Comparison of ENCODE assay signal across 8 mouse cellular contexts in genomic region chr4:81727735-81728581, GRCm38 (mm10).
DNase-seq lines count a peak whose midpoint lies in the region; ATAC-seq and TF ChIP-seq lines count a peak whose summit lies in the region.

No protein-coding gene starts in this region.

- H3K9me3 ChIP-seq in intestine, embryonic 16.5 days (ENCODE audit: control insufficient read depth, low read length): no peaks in the 10 kb centered on the region
- no peaks in the 10 kb centered on the region for H3K9me3 ChIP-seq in intestine, postnatal 0 days (ENCODE audit: control insufficient read depth)
- no peaks in the 10 kb centered on the region for H3K9me3 ChIP-seq in heart, embryonic 11.5 days (replicated peaks; ENCODE audit: control insufficient read depth, low read length)
- no peaks in the 10 kb centered on the region for H3K9me3 ChIP-seq in midbrain, embryonic 12.5 days

- H3K27me3 ChIP-seq in intestine, embryonic 16.5 days (replicated peaks; ENCODE audit: control insufficient read depth, insufficient read depth, low read length): no peaks in the 10 kb centered on the region
- no peaks in the 10 kb centered on the region for H3K27me3 ChIP-seq in intestine, postnatal 0 days (replicated peaks; ENCODE audit: control insufficient read depth, insufficient read depth, low read length)
- no peaks in the 10 kb centered on the region for H3K27me3 ChIP-seq in heart, embryonic 11.5 days (ENCODE audit: control insufficient read depth, insufficient read depth, low read length)
- no peaks in the 10 kb centered on the region for H3K27me3 ChIP-seq in midbrain, embryonic 12.5 days

- peak overlapping the region; percentile 10 for H3K27ac ChIP-seq in intestine, embryonic 16.5 days (ENCODE audit: low read length)
- no peak overlapping the region for H3K27ac ChIP-seq in intestine, postnatal 0 days (ENCODE audit: low read depth, low read length)
- peak overlapping the region; percentile 35; the same call in 1 of the 2 replicates for H3K27ac ChIP-seq in heart, embryonic 11.5 days (ENCODE audit: low read depth, low read length)
- H3K27ac ChIP-seq in midbrain, embryonic 12.5 days (replicated peaks): peak overlapping the region; percentile 90

- no peaks in the 10 kb centered on the region for H3K36me3 ChIP-seq in intestine, embryonic 16.5 days (ENCODE audit: control insufficient read depth, insufficient read depth, low read length)
- no peaks in the 10 kb centered on the region for H3K36me3 ChIP-seq in intestine, postnatal 0 days (ENCODE audit: control insufficient read depth, insufficient read depth)
- no peaks in the 10 kb centered on the region for H3K36me3 ChIP-seq in heart, embryonic 11.5 days (ENCODE audit: control insufficient read depth, insufficient read depth, low read length)
- no peaks in the 10 kb centered on the region for H3K36me3 ChIP-seq in midbrain, embryonic 12.5 days

- H3K4me1 ChIP-seq in intestine, embryonic 16.5 days (ENCODE audit: control insufficient read depth, insufficient read depth, low read length): no peaks in the 10 kb centered on the region
- no peaks in the 10 kb centered on the region for H3K4me1 ChIP-seq in intestine, postnatal 0 days (replicated peaks; ENCODE audit: control insufficient read depth, insufficient read depth, low read length)
- peaks cover 12% of the 10 kb centered on the region for H3K4me1 ChIP-seq in heart, embryonic 11.5 days (ENCODE audit: control insufficient read depth, insufficient read depth, low read length)
- peaks cover 25% of the 10 kb centered on the region for H3K4me1 ChIP-seq in midbrain, embryonic 12.5 days

- DNase-seq in brain, embryonic 18.5 days (ENCODE audit: low read depth, low spot score): peak; percentile 36
- DNase-seq in ovary, postnatal 10 days (ENCODE audit: low spot score): no peak
- DNase-seq in urinary bladder, adult 18-20 months (ENCODE audit: low spot score in 2 of 2): no peak

- TF ChIP-seq CTCF in intestine, postnatal 0 days (IDR thresholded peaks at IDR 0.05; ENCODE audit: low read depth): no peak

- 58% methylated on average over 12 of the region's 12 CpGs for WGBS in intestine, embryonic 16.5 days
- 65% methylated on average over 12 of the region's 12 CpGs for WGBS in intestine, postnatal 0 days
- WGBS in heart, embryonic 11.5 days (ENCODE audit: insufficient replicate concordance): 46% methylated on average over 12 of the region's 12 CpGs
- whole genome bisulfite sequencing in midbrain, embryonic 12.5 days: 21% methylated on average over 12 of the region's 12 CpGs

- no peak overlapping the region for H3K9ac ChIP-seq in intestine, embryonic 16.5 days (ENCODE audit: low read depth, low read length)
- no peak overlapping the region for H3K9ac ChIP-seq in intestine, postnatal 0 days (ENCODE audit: low read depth, low read length)
- H3K9ac ChIP-seq in heart, embryonic 11.5 days (ENCODE audit: low read depth, low read length): no peak overlapping the region
- H3K9ac ChIP-seq in midbrain, embryonic 12.5 days (replicated peaks): no peak overlapping the region

- no peak overlapping the region for H3K4me2 ChIP-seq in intestine, embryonic 16.5 days (ENCODE audit: low read depth, low read length)
- no peak overlapping the region for H3K4me2 ChIP-seq in intestine, postnatal 0 days (replicated peaks; ENCODE audit: low read depth)
- no peak overlapping the region for H3K4me2 ChIP-seq in heart, embryonic 11.5 days
- H3K4me2 ChIP-seq in midbrain, embryonic 12.5 days (replicated peaks): peak overlapping the region; percentile 32

- ATAC-seq in intestine, embryonic 16.5 days: 0 out of 2 replicates have a peak, but pooled peaks have one; percentile 58
- no peak for ATAC-seq in intestine, postnatal 0 days
- no peak for ATAC-seq in heart, embryonic 11.5 days (replicated peaks; ENCODE audit: insufficient number of reproducible peaks, low FRiP score, low TSS enrichment)
- peak; percentile 28; the same call in 1 of the 2 replicates for ATAC-seq in midbrain, embryonic 12.5 days (ENCODE audit: low FRiP score, low read depth)
- ATAC-seq in CD4-positive, CD25-positive, alpha-beta regulatory T cell, adult 4 months: no peak

- no peak overlapping the region for H3K4me3 ChIP-seq in intestine, embryonic 16.5 days (ENCODE audit: low read length)
- H3K4me3 ChIP-seq in intestine, postnatal 0 days (ENCODE audit: low read depth, low read length): no peak overlapping the region
- no peak overlapping the region for H3K4me3 ChIP-seq in heart, embryonic 11.5 days (ENCODE audit: low read depth, low read length)
- no peak overlapping the region for H3K4me3 ChIP-seq in midbrain, embryonic 12.5 days

Comparison
In these comparisons a context has a peak if more than half of its experiments do, and no peak if none do; other contexts are left out.
1. ATAC-seq: peak in intestine, embryonic 16.5 days (single experiment) and midbrain, embryonic 12.5 days (single experiment); none in intestine, postnatal 0 days (single experiment), heart, embryonic 11.5 days (single experiment) and CD4-positive, CD25-positive, alpha-beta regulatory T cell, adult 4 months (single experiment).